ENCODE assay signal across 8 mouse cellular contexts in the genomic region with DNA sequence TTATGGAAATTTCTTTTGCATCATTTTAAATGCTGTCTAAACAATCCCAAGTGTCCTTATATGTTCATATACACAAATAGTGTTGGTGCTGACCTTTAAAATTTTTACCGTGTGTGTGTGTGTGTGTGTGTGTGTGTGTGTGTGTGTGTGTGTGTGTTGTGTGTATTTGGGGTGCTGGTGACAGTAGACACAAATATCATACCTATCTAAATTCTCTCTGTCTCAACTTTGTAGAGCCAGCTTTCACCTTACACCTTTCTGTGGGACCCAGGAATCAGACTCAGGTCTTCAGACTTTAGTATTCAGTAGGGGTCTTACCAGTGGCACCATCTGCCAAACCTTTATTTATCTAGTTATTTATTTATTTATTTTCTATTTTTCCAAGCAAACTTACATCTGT. TPM values are rescaled to one million over a fixed set of nuclear protein-coding genes. Genes with fewer than 3 reads are reported as not detected.
A peak's percentile ranks its signal among the peaks of the same experiment; 100 is the strongest.
DNase-seq lines count a peak whose midpoint lies in the region; ATAC-seq and TF ChIP-seq lines count a peak whose summit lies in the region.

No protein-coding gene starts in this region.

- no peak overlapping the region; the same call in 1 of the 2 replicates for H3K9ac ChIP-seq in heart, postnatal 0 days (replicated peaks; ENCODE audit: low read depth, low read length)
- no peak overlapping the region for H3K9ac ChIP-seq in liver, embryonic 14.5 days (replicated peaks)

- WGBS in heart, postnatal 0 days: 30% methylated on average over 1 of the region's 1 CpGs
- 20% methylated on average over 1 of the region's 1 CpGs for WGBS in liver, embryonic 14.5 days (ENCODE audit: insufficient replicate concordance)

- peaks cover 8% of the 10 kb centered on the region for H3K36me3 ChIP-seq in C2C12 (ENCODE audit: control insufficient read depth, insufficient read depth)
- H3K36me3 ChIP-seq in heart, postnatal 0 days (replicated peaks; ENCODE audit: control insufficient read depth, insufficient read depth, low read length): no peaks in the 10 kb centered on the region
- H3K36me3 ChIP-seq in liver, embryonic 14.5 days (replicated peaks; ENCODE audit: control insufficient read depth, insufficient read depth, low read depth): no peaks in the 10 kb centered on the region

- peak; percentile 69 for DNase-seq in heart, adult 11 months
- no peak for DNase-seq in heart, postnatal 4 days
- DNase-seq in heart, postnatal 0 days (ENCODE audit: low spot score): no peak
- no peak for DNase-seq in liver, embryonic 14.5 days (ENCODE audit: low read depth in 3 of 3, low spot score in 3 of 3)
- DNase-seq in c-Kit-positive CD71-positive TER-119-positive erythroid progenitor cells, embryonic 14.5 days (ENCODE audit: low spot score): no peak
- DNase-seq in urinary bladder, postnatal 36 days (ENCODE audit: low spot score in 2 of 2): no peak
- no peak for DNase-seq in left cerebral cortex, adult 18-20 months (ENCODE audit: low spot score in 2 of 2)

- H3K4me2 ChIP-seq in heart, postnatal 0 days (ENCODE audit: low read depth, low read length): peak overlapping the region; percentile 94
- peak overlapping the region; percentile 86 for H3K4me2 ChIP-seq in liver, embryonic 14.5 days (ENCODE audit: low read depth)

- 0 out of 2 replicates have a peak, but pooled peaks cover 4% of the 10 kb centered on the region for H3K4me1 ChIP-seq in heart, postnatal 0 days (ENCODE audit: control insufficient read depth, insufficient read depth)
- H3K4me1 ChIP-seq in liver, embryonic 14.5 days (replicated peaks; ENCODE audit: control insufficient read depth in 2 of 2, insufficient read depth in 2 of 2, low read length in 1 of 2): peaks cover 0 to 9% of the 10 kb centered on the region in 2 experiments; a peak in 2 of 4 replicates

- no peaks in the 10 kb centered on the region for H3K27me3 ChIP-seq in C2C12 (ENCODE audit: control insufficient read depth, insufficient read depth, insufficient read length)
- H3K27me3 ChIP-seq in heart, postnatal 0 days (ENCODE audit: control insufficient read depth, insufficient read depth, low read length): no peaks in the 10 kb centered on the region
- no peaks in the 10 kb centered on the region for H3K27me3 ChIP-seq in liver, embryonic 14.5 days (ENCODE audit: control insufficient read depth, insufficient read depth, low read length)

- no peak for TF ChIP-seq EP300 in heart, postnatal 0 days (IDR thresholded peaks at IDR 0.05; ENCODE audit: low read depth)
- TF ChIP-seq EP300 in liver, embryonic 14.5 days (IDR thresholded peaks at IDR 0.05; ENCODE audit: low read depth): no peak

- H3K4me3 ChIP-seq in C2C12 (ENCODE audit: insufficient read depth, poor library complexity, severe bottlenecking): peak overlapping the region; percentile 70
- peak overlapping the region; percentile 73 for H3K4me3 ChIP-seq in heart, postnatal 0 days (ENCODE audit: low read depth, low read length)
- H3K4me3 ChIP-seq in liver, embryonic 14.5 days (ENCODE audit: insufficient read depth in 1 of 2, low read depth in 2 of 2, low read length in 2 of 2): no peak overlapping the region

- H3K79me2 ChIP-seq in C2C12 (ENCODE audit: control insufficient read depth, insufficient read depth): peaks cover 30% of the 10 kb centered on the region

- ATAC-seq in heart, postnatal 0 days (ENCODE audit: insufficient read depth, low read depth): no peak
- no peak for ATAC-seq in liver, embryonic 14.5 days (ENCODE audit: insufficient read depth)

- no peak for TF ChIP-seq CTCF in C2C12 (IDR thresholded peaks at IDR 0.05; ENCODE audit: control insufficient read depth, insufficient read depth, insufficient read length)
- TF ChIP-seq CTCF in heart, postnatal 0 days (IDR thresholded peaks at IDR 0.05; ENCODE audit: low read depth): no peak
- TF ChIP-seq CTCF in liver, embryonic 14.5 days (IDR thresholded peaks at IDR 0.05; ENCODE audit: low read depth): no peak

- no peak overlapping the region for H3K27ac ChIP-seq in heart, postnatal 0 days (ENCODE audit: low read depth)
- no peak overlapping the region for H3K27ac ChIP-seq in liver, embryonic 14.5 days

- no peaks in the 10 kb centered on the region for H3K9me3 ChIP-seq in heart, postnatal 0 days (replicated peaks; ENCODE audit: control insufficient read depth, low read length)
- H3K9me3 ChIP-seq in liver, embryonic 14.5 days (ENCODE audit: control insufficient read depth, low read length): no peaks in the 10 kb centered on the region

- H3K79me3 ChIP-seq in C2C12 (ENCODE audit: low read depth): peaks cover 29% of the 10 kb centered on the region

- H3ac ChIP-seq in C2C12 (ENCODE audit: control insufficient read depth, insufficient read length, low read depth): no peak overlapping the region

TF ChIP-seq in C2C12, 6 proteins besides CTCF, POLR2A, EP300 and RAD21:
- TF ChIP-seq MYOG (IDR thresholded peaks at IDR 0.05; ENCODE audit: control insufficient read depth, extremely low read depth, insufficient read length) (no peak), FOSL1 (IDR thresholded peaks at IDR 0.05; ENCODE audit: insufficient read depth, low read length, poor library complexity, severe bottlenecking) (no peak), MAX (IDR thresholded peaks at IDR 0.05) (no peak), USF1 (IDR thresholded peaks at IDR 0.05; ENCODE audit: low read depth) (no peak), MYOD1 (IDR thresholded peaks at IDR 0.05; ENCODE audit: control insufficient read depth, insufficient read length, low read depth) (no peak), CEBPB (IDR thresholded peaks at IDR 0.05; ENCODE audit: low read depth) (no peak)

RNA-seq across cellular contexts. Expression of gene Utrn, which starts 0.7 kb away (rescaled TPM):
- 100 to 1,000 TPM in 1 of 2 experiments, 10 to 100 TPM in 1; 95.0 to 104 TPM for total RNA-seq in heart, postnatal 4 days (2021)
- polyA plus RNA-seq in C2C12 (2012; fragmentation: generic; extraction: Trizol): 10.5 TPM
- 50.3 and 61.6 TPM in 2 replicates for total RNA-seq in heart, postnatal 0 days (2014; rRNA removed; ENCODE audit: low replicate concordance)
- polyA plus RNA-seq in heart, postnatal 0 days (2015; fragmentation: Nextera tagmentation; extraction: Ambion mirVana): 47.3 and 48.4 TPM in 2 replicates
- 1.9 and 2.7 TPM in 2 replicates for polyA plus RNA-seq in liver, embryonic 14.5 days (2012; rRNA removed)
- 4.4 and 6.0 TPM in 2 replicates for polyA plus RNA-seq in liver, embryonic 14.5 days (2014; fragmentation: Nextera tagmentation; extraction: Ambion mirVana)
- 10 to 100 TPM; 61.6 to 69.4 TPM for total RNA-seq in left cerebral cortex, adult 18-20 months (2021)

Comparison
In these comparisons a context has a peak if more than half of its experiments do, and no peak if none do; other contexts are left out.
1. H3K4me3 ChIP-seq: peak in C2C12 (single experiment) and heart, postnatal 0 days (single experiment); none in liver, embryonic 14.5 days (0 of 2).